Mouse (Mus musculus): ENCODE data around the gene Gm42957. TPM values are rescaled to one million over a fixed set of nuclear protein-coding genes. Genes with fewer than 3 reads are reported as not detected.
A peak's percentile ranks its signal among the peaks of the same experiment; 100 is the strongest.
"Not testable (repeated sequence)": the region's sequence is repeated elsewhere in the genome, so short reads cannot be mapped to it uniquely, and the experiment has no call there.

Gm42957 gene
- total RNA-seq, 1 experiment from 2014 or later, result not detected

- ATAC-seq (replicated peaks; ENCODE audit: insufficient number of reproducible peaks, low FRiP score, low TSS enrichment, poor library complexity, severe bottlenecking), result not testable (repeated sequence)
Measured at GRCm38 (mm10) chr3:96606007-96606406, 29.3 kb upstream of the Gm42957 start.

- no peak for ATAC-seq (replicated peaks; ENCODE audit: insufficient number of reproducible peaks, low FRiP score, low TSS enrichment, poor library complexity, severe bottlenecking)
Measured at GRCm38 (mm10) chr3:96606618-96607017, 28.7 kb upstream of the Gm42957 start.

- ATAC-seq (replicated peaks; ENCODE audit: insufficient number of reproducible peaks, low FRiP score, low TSS enrichment, poor library complexity, severe bottlenecking), result no peak
Measured at GRCm38 (mm10) chr3:96617941-96618340, 17.3 kb upstream of the Gm42957 start.

DNA sequence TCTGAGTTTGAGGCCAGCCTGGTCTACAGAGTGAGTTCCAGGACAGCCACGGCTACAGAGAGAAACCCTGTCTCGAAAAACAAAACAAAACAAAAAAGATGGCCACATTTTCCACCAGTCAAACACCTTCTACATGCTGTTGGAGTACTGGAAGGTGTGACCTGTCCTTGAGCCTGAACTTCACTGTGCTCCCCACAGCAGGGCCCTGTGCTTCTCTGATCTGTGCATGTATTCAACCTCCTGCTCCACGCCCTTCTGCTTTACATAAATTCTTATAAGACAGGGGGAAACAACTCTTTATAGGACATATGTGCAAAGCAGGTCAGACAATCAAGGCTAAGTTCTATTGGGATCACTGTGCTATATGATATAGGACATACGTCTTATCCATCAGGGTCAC, 12.1 kb upstream of the Gm42957 start:
- no peak for ATAC-seq (replicated peaks; ENCODE audit: insufficient number of reproducible peaks, low FRiP score, low TSS enrichment, poor library complexity, severe bottlenecking)

DNA sequence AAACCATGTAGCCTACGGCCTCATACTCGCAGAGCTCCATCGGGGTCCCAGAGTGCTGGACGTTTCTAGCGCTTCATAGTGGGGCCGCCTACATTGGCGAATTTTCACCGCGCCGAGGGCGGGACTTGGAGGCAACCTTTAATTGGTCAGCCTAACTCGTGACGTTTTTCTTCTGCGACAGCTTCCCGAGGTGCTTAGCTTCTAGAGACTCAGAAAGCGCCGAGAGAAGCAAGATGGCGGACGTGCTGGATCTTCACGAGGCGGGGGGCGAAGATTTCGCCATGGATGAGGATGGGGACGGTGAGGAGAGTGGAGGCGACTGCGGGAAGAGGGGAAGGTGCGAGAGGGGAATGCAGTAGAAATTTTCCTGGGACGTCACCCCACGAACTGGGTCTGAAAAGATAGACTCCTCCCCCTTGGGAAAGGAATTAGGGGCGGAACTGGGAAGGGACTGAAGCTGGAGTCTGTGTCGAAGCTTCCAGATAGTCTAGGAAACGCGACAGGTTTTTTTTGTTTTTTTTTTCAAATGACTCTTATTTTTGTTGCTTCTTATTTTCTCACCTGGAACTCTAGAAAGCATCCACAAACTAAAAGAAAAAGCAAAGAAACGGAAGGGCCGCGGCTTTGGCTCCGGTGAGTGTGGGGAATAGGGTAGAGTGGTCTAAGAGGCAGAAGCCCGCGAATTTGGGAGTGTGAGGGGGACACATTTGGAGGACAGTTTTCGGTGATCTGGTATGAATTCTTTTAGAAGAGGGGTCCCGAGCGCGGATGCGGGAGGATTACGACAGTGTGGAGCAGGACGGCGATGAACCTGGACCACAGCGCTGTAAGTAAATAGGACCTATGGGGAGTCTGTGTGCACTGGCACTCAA, 5.3 kb upstream of the Gm42957 start, which contains the start of gene Rbm8a:
TSS of gene Rbm8a (plus strand) at position 205 of the 872 bp plus-strand sequence.
- ATAC-seq (replicated peaks; ENCODE audit: insufficient number of reproducible peaks, low FRiP score, low TSS enrichment, poor library complexity, severe bottlenecking), result peak; percentile 98

- no peak for ATAC-seq (replicated peaks; ENCODE audit: insufficient number of reproducible peaks, low FRiP score, low TSS enrichment, poor library complexity, severe bottlenecking)
Measured at GRCm38 (mm10) chr3:96632058-96632457, 3.2 kb upstream of the Gm42957 start.

- ATAC-seq (replicated peaks; ENCODE audit: insufficient number of reproducible peaks, low FRiP score, low TSS enrichment, poor library complexity, severe bottlenecking), result no peak
Measured at GRCm38 (mm10) chr3:96634015-96634414, 1.3 kb upstream of the Gm42957 start.

GRCm38 (mm10) chr3:96635906-96636305, 632 bp downstream of the Gm42957 start:
- peak; percentile 15; the same call in 1 of the 2 replicates for ATAC-seq (replicated peaks; ENCODE audit: insufficient number of reproducible peaks, low FRiP score, low TSS enrichment, poor library complexity, severe bottlenecking)

DNA sequence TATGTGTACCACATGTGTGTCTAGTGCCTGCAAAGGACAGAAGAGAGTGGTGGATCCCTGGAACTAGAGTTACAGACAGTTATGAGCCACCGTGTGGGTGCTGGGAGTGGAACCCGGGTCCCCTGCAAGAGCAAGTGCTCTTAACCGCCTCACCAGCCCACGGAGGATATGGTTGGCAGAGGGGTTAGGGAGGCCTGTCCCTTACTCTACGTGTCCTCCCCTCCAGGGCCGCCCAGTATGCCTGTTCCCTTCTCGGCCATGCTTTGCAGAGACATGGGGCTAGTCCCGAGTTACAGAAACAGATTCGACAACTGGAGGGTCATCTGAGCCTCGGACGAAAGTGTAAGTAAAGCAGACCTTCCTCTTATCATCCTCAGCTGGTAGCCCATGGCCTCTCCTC, 1.2 kb downstream of the Gm42957 start:
- ATAC-seq (replicated peaks; ENCODE audit: insufficient number of reproducible peaks, low FRiP score, low TSS enrichment, poor library complexity, severe bottlenecking), result no peak

DNA sequence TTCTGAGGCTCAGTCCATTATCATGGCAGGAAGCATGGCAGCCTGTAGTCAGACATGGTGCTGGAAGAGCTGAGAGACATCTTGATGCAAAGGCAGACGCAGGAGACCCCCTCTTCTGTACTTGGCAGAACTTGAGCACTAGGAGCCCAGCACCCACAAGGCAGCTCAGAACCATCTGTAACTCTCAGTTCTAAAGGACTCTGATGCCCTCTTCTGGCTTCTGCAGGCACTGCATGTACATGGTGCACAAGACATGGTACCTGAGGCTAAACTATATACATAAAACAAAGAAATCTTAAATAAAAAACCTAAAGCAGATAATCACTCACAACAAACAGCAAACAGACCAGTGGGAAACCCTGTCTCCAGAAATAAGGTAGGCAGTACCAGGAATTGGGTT, 3.9 kb downstream of the Gm42957 start:
- peak; percentile 65; the same call in 1 of the 2 replicates for ATAC-seq (replicated peaks; ENCODE audit: insufficient number of reproducible peaks, low FRiP score, low TSS enrichment, poor library complexity, severe bottlenecking)

DNA sequence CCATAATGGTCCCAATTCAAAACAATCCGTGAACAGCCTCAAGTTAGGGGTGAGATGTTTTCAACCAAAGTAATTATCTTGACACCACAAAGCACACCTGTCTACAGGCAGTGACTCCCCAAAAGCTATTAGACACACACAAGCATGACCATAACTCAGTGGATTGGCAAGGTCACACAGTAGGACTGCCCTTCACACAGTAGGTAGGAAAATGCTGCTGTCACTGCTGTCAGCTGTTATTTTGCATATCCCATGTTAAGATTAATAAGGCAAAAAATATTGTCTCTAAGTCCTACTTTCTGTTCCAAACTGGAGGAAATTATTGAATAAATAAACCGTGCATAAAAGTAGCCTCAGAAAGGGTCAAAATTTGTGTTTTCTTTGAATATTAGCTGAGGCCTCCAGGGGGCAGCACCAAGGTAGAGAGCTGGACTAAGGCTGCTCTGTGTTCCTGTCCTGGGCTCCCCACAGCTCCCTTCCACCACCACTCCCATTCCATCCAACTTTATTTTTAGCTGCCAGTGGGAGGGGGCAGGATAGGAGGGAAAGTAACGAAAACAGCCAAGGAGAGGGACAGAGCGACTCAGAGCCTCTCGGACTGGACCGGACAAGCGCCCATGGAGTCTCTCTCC, 9.9 kb downstream of the Gm42957 start, which contains the start of gene Itga10:
TSS of gene Itga10 (plus strand) at position 567 of the 632 bp plus-strand sequence.
- no peak for ATAC-seq (replicated peaks; ENCODE audit: insufficient number of reproducible peaks, low FRiP score, low TSS enrichment, poor library complexity, severe bottlenecking)

DNA sequence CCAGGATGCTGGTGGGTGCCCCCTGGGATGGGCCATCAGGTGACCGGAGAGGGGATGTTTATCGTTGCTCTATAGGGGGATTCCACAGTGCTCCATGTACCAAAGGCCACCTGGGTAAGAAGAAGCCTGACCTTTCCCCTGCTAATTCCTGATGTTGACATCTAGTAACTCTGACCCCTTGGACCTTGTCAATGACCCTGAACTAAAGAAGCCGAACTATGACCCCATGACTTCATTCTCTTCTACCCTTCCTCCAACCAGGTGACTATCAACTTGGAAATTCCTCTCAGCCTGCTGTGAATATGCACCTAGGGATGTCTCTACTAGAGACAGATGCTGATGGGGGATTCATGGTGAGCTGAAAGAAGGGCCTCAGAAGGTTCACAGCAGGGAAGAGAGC, 12.1 kb downstream of the Gm42957 start:
- ATAC-seq (replicated peaks; ENCODE audit: insufficient number of reproducible peaks, low FRiP score, low TSS enrichment, poor library complexity, severe bottlenecking), result no peak

DNA sequence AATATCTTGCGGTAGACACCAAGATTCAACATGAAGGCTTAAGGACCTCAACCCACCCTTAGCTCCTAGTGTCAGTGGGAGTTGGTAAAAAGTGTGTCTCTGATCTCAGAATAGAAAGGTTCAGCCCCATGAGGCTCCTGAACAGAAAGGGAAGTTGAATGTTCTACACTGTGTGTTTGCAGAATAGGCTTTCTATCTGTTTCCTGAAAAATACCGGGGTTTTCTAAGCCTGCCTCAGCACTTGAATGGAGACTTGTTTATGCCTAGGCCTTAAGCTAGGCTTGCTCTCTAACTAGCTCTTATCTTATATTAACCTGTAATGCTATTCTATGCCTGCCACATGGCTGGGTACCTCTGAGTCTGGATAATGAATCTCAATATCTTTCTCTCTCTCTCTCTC, 25.6 kb downstream of the Gm42957 start:
- ATAC-seq (replicated peaks; ENCODE audit: insufficient number of reproducible peaks, low FRiP score, low TSS enrichment, poor library complexity, severe bottlenecking), result no peak

- no peak for ATAC-seq (replicated peaks; ENCODE audit: insufficient number of reproducible peaks, low FRiP score, low TSS enrichment, poor library complexity, severe bottlenecking)
Measured at GRCm38 (mm10) chr3:96662731-96663316, 27.6 kb downstream of the Gm42957 start.

DNA sequence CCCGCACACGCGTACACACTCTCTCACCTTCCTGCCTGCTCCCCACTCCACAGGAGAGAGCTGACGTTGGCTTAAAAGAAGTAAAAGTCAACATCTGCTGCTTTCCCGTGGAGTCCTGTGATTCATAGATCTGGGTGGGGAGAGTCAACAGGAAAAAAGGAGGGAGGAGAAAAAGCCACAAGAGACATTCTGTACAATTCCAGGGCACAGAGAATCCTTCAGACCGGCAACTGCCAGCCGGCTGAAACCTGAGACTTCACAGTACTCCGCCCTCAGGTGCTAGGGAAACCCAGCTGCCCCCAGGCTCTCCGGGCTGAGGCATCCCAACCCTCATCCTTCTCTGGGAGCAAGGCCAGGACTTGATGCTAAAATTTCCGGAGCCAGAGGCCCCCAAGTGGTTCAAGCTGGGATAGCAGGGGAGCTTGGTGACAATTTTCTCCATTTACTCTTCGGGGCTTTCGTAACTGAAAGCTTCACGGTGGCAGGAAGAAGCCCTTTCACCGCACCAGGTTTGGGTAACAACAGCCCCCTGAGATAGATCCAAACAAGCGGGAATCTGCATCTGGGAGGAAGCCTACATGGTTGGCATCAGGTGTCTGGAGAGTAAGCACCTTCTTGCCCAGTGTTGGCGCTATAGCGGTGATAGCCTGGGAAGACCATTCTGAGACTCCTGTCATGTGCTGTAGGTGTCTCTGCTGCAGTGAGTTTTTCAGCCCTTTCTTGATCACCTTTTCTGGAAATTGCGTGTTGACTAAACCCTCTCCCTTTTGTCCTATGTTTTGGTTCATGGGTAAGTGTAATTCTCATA, 28.4 kb downstream of the Gm42957 start:
- ATAC-seq (replicated peaks; ENCODE audit: insufficient number of reproducible peaks, low FRiP score, low TSS enrichment, poor library complexity, severe bottlenecking), result peak; percentile 54; the same call in 1 of the 2 replicates

DNA sequence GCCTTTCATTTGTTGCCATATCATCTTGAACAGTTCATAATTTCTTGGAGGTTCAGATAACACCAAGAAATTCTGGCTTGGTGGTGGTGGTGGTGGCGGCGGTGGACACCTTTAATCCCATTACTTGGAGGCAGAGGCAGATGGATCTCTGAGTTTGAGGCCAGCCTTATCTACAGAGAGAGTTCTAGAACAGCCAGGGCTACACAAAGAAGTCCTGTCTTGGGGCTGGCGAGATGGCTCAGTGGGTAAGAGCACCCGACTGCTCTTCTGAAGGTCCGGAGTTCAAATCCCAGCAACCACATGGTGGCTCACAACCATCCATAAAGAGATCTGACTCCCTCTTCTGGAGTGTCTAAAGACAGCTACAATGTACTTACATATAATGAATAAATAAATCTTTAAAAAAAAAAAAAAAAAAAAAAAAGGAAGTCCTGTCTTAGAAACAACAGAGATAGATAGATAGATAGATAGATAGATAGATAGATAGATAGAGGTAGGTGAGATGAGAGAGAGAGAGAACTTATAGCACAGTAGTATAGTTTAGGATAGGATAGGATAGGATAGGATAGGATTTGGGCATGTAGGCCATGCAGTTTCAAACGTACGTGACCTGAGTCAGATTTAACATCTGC, 30.6 kb downstream of the Gm42957 start:
- not testable (repeated sequence) for ATAC-seq (replicated peaks; ENCODE audit: insufficient number of reproducible peaks, low FRiP score, low TSS enrichment, poor library complexity, severe bottlenecking)

DNA sequence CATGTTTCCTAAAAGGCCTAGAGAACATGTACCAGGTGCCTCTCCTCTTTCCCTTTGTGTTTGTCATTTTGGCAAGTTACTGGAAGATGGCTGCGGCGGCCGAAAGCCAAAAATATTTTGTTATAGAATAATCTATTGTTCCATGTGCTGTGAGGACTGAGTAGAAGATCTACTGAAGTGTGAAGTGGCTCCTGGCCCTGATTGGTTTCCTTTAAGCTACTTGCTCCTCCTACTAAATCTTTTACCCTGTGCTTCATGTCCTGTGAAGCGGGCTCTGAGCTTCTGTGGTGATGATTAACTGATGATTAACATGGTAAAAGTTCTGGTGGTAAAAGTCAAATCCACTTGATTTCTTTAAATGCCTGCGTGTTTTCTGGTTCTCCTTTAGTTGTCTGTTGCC, 31.6 kb downstream of the Gm42957 start:
- no peak for ATAC-seq (replicated peaks; ENCODE audit: insufficient number of reproducible peaks, low FRiP score, low TSS enrichment, poor library complexity, severe bottlenecking)

- ATAC-seq (replicated peaks; ENCODE audit: insufficient number of reproducible peaks, low FRiP score, low TSS enrichment, poor library complexity, severe bottlenecking), result no peak
Measured at GRCm38 (mm10) chr3:96667316-96667715, 32.0 kb downstream of the Gm42957 start.
